Mouse (Mus musculus): ENCODE results near the gene Dhx36. TPM values are rescaled to one million over a fixed set of nuclear protein-coding genes. Genes with fewer than 3 reads are reported as not detected.

The Dhx36 gene
- polyA plus RNA-seq, 1 experiment from 2014 or later = 46.1 TPM

Other genes with a start within 250 kb of the Dhx36 start
- 4.0 and 4.5 TPM in 2 replicates for gene Arhgef26, start 168.7 kb downstream of the Dhx36 start, polyA plus RNA-seq (2014; fragmentation: Nextera tagmentation; extraction: Ambion mirVana)
- gene Gpr149, start 98.1 kb upstream of the Dhx36 start, polyA plus RNA-seq (2014; fragmentation: Nextera tagmentation; extraction: Ambion mirVana) = not detected in 2 replicates